In genomic region chr16:35890645-35891044, GRCm38 (mm10) we compare ENCODE assay signal across 17 mouse cellular contexts. TPM values are rescaled to one million over a fixed set of nuclear protein-coding genes. Genes with fewer than 3 reads are reported as not detected.
DNase-seq lines count a peak whose midpoint lies in the region; ATAC-seq and TF ChIP-seq lines count a peak whose summit lies in the region.
"Had no signal": no experiment of that assay in that cellular context is flagged by ENCODE, and none has a peak within 500 bp of the region (broad histone marks: within the 10 kb centered on the region; RNA-seq: fewer than 3 reads in every experiment).

No protein-coding gene starts in this region.

- TF ChIP-seq EP300 in heart, adult 2 months (IDR thresholded peaks at IDR 0.05; ENCODE audit: insufficient read depth, low read depth, low read length): no peak

- DNase-seq in heart, adult 2 months: no peak
- DNase-seq in heart, postnatal 14 days: no peak
- peak; percentile 34 for DNase-seq in midbrain, embryonic 14.5 days
- peak; percentile 64 for DNase-seq in R1 (ENCODE audit: low read depth, low spot score)
- DNase-seq in splenic B cell, adult 2 months (ENCODE audit: low read depth, low spot score): peak; percentile 39
- no peak for DNase-seq in layer of hippocampus, postnatal 36 days
- DNase-seq: gastrocnemius, postnatal 14 days; lung, postnatal 4 days; right cerebral cortex, adult 18-20 months had no signal

- no peaks in the 10 kb centered on the region for H3K79me2 ChIP-seq in heart, adult 2 months (replicated peaks; ENCODE audit: control insufficient read depth, insufficient read depth, low read length)

- H3K9ac ChIP-seq in heart, adult 2 months (ENCODE audit: low read depth, low read length): no peak overlapping the region
- no peak overlapping the region for H3K9ac ChIP-seq in midbrain, embryonic 14.5 days (replicated peaks; ENCODE audit: low read length)
- H3K9ac ChIP-seq in midbrain, embryonic 15.5 days: no peak overlapping the region
- H3K9ac ChIP-seq: forebrain, embryonic 12.5 days; heart, embryonic 15.5 days; stomach, embryonic 15.5 days had no signal

- H3K27ac ChIP-seq in heart, adult 2 months: no peak overlapping the region
- no peak overlapping the region for H3K27ac ChIP-seq in midbrain, embryonic 14.5 days (replicated peaks; ENCODE audit: low read depth, low read length)
- H3K27ac ChIP-seq in midbrain, embryonic 15.5 days: no peak overlapping the region
- H3K27ac ChIP-seq: embryonic facial prominence, embryonic 10.5 days; forebrain, embryonic 12.5 days; heart, embryonic 15.5 days; limb, embryonic 10.5 days; stomach, embryonic 15.5 days had no signal

- H3K36me3 ChIP-seq in heart, adult 2 months (ENCODE audit: control insufficient read depth, insufficient read depth, low read length): no peaks in the 10 kb centered on the region
- H3K36me3 ChIP-seq in midbrain, embryonic 14.5 days (ENCODE audit: control insufficient read depth, insufficient read depth, low read length): no peaks in the 10 kb centered on the region
- H3K36me3 ChIP-seq in midbrain, embryonic 15.5 days (replicated peaks): no peaks in the 10 kb centered on the region
- H3K36me3 ChIP-seq in splenic B cell, adult 2 months (ENCODE audit: control insufficient read depth, insufficient read depth, low read length, poor library complexity, severe bottlenecking): no peaks in the 10 kb centered on the region
- H3K36me3 ChIP-seq: embryonic facial prominence, embryonic 10.5 days; forebrain, embryonic 12.5 days; heart, embryonic 15.5 days; limb, embryonic 10.5 days; stomach, embryonic 15.5 days had no signal

- ATAC-seq in midbrain, embryonic 14.5 days (ENCODE audit: low FRiP score, low TSS enrichment): no peak
- no peak for ATAC-seq in midbrain, embryonic 15.5 days (replicated peaks)
- no peak for ATAC-seq in activated CD4-positive, CD25-positive, alpha-beta regulatory T cell, adult 4 months
- ATAC-seq: inflammation-experienced regulatory T-cells, adult 6 months had no signal

- TF ChIP-seq CTCF in heart, adult 2 months (IDR thresholded peaks at IDR 0.05): peak; percentile 52

- no peaks in the 10 kb centered on the region for H3K9me3 ChIP-seq in midbrain, embryonic 14.5 days (ENCODE audit: control insufficient read depth, low read length)
- no peaks in the 10 kb centered on the region for H3K9me3 ChIP-seq in midbrain, embryonic 15.5 days
- H3K9me3 ChIP-seq: embryonic facial prominence, embryonic 10.5 days; forebrain, embryonic 12.5 days; heart, embryonic 15.5 days; limb, embryonic 10.5 days; stomach, embryonic 15.5 days had no signal

- H3K4me1 ChIP-seq in heart, adult 2 months (ENCODE audit: control insufficient read depth, insufficient read depth, low read length): no peaks in the 10 kb centered on the region
- H3K4me1 ChIP-seq in midbrain, embryonic 14.5 days (ENCODE audit: control insufficient read depth, insufficient read depth, low read length): no peaks in the 10 kb centered on the region
- H3K4me1 ChIP-seq in midbrain, embryonic 15.5 days: no peaks in the 10 kb centered on the region
- H3K4me1 ChIP-seq: embryonic facial prominence, embryonic 10.5 days; forebrain, embryonic 12.5 days; heart, embryonic 15.5 days; limb, embryonic 10.5 days; stomach, embryonic 15.5 days had no signal

- no peak overlapping the region for H3K4me2 ChIP-seq in midbrain, embryonic 14.5 days (ENCODE audit: low read length)
- H3K4me2 ChIP-seq in midbrain, embryonic 15.5 days: no peak overlapping the region
- H3K4me2 ChIP-seq: forebrain, embryonic 12.5 days; heart, embryonic 15.5 days; stomach, embryonic 15.5 days had no signal

- TF ChIP-seq POLR2A in heart, adult 2 months (IDR thresholded peaks at IDR 0.05; ENCODE audit: insufficient read depth, low read depth, low read length): no peak

- 79% methylated on average over 3 of the region's 3 CpGs for WGBS in heart, adult 2 months
- WGBS in midbrain, embryonic 14.5 days: 66% methylated on average over 3 of the region's 3 CpGs
- 76% methylated on average over 3 of the region's 3 CpGs for WGBS in midbrain, embryonic 15.5 days

- H3K4me3 ChIP-seq in heart, adult 2 months: no peak overlapping the region
- H3K4me3 ChIP-seq in midbrain, embryonic 14.5 days (replicated peaks; ENCODE audit: low read depth, low read length): no peak overlapping the region
- H3K4me3 ChIP-seq in midbrain, embryonic 15.5 days: no peak overlapping the region
- H3K4me3 ChIP-seq: embryonic facial prominence, embryonic 10.5 days; forebrain, embryonic 12.5 days; heart, embryonic 15.5 days; limb, embryonic 10.5 days; stomach, embryonic 15.5 days had no signal

- H3K27me3 ChIP-seq in heart, adult 2 months (ENCODE audit: control insufficient read depth, insufficient read depth, low read length): no peaks in the 10 kb centered on the region
- H3K27me3 ChIP-seq in midbrain, embryonic 14.5 days (ENCODE audit: control insufficient read depth, insufficient read depth, low read length): no peaks in the 10 kb centered on the region
- no peaks in the 10 kb centered on the region for H3K27me3 ChIP-seq in midbrain, embryonic 15.5 days (replicated peaks)
- no peaks in the 10 kb centered on the region for H3K27me3 ChIP-seq in splenic B cell, adult 2 months (ENCODE audit: control insufficient read depth, insufficient read depth, low read length, poor library complexity, severe bottlenecking)
- H3K27me3 ChIP-seq: forebrain, embryonic 12.5 days; heart, embryonic 15.5 days; stomach, embryonic 15.5 days had no signal

- intact Hi-C loops in heart, adult 2 months (cut with DNase I): no loop called here
- intact Hi-C loops in heart, postnatal 14 days (cut with DNase I): no loop called here

RNA-seq across cellular contexts. Expression of gene Parp14, which starts 19.3 kb away (rescaled TPM):
- total RNA-seq in heart, adult 2 months (2021): 10 to 100 TPM in 1 of 2 experiments, 1 to 10 TPM in 1; 9.9 to 11.3 TPM
- polyA plus RNA-seq in heart, adult 2 months (2012; rRNA removed): 3.8 and 5.9 TPM in 2 replicates
- 10 to 100 TPM in 1 of 2 experiments, 1 to 10 TPM in 1; 9.8 to 10.0 TPM for total RNA-seq in heart, postnatal 14 days (2021)
- 0.09 and 0.62 TPM in 2 replicates for polyA plus RNA-seq in midbrain, embryonic 14.5 days (2014; fragmentation: Nextera tagmentation; extraction: Ambion mirVana)
- 0.49 and 0.72 TPM in 2 replicates for polyA plus RNA-seq in midbrain, embryonic 15.5 days (2015; fragmentation: Nextera tagmentation; extraction: Ambion mirVana)
- 10 to 100 TPM; 38.7 to 42.6 TPM for polyA plus RNA-seq in activated CD4-positive, CD25-positive, alpha-beta regulatory T cell, adult 4 months (2017; shearing (Covaris generic))
- total RNA-seq in layer of hippocampus, postnatal 36 days (2021): 1 to 10 TPM; 1.3 to 1.9 TPM

RNA-seq across cellular contexts. Expression of gene Parp9, which starts 47.6 kb away (rescaled TPM):
- 1 to 10 TPM; 9.3 to 9.8 TPM for total RNA-seq in heart, adult 2 months (2021)
- polyA plus RNA-seq in heart, adult 2 months (2012; rRNA removed): 6.5 and 11.1 TPM in 2 replicates
- 10 to 100 TPM; 11.5 to 13.0 TPM for total RNA-seq in heart, postnatal 14 days (2021)
- 0.30 and 3.3 TPM in 2 replicates for polyA plus RNA-seq in midbrain, embryonic 14.5 days (2014; fragmentation: Nextera tagmentation; extraction: Ambion mirVana)
- polyA plus RNA-seq in midbrain, embryonic 15.5 days (2015; fragmentation: Nextera tagmentation; extraction: Ambion mirVana): 1.8 and 2.6 TPM in 2 replicates
- 10 to 100 TPM; 83.1 to 86.9 TPM for polyA plus RNA-seq in activated CD4-positive, CD25-positive, alpha-beta regulatory T cell, adult 4 months (2017; shearing (Covaris generic))
- 1 to 10 TPM; 3.2 to 3.3 TPM for total RNA-seq in layer of hippocampus, postnatal 36 days (2021)

RNA-seq across cellular contexts. Expression of gene Dtx3l, which starts 48.3 kb away (rescaled TPM):
- 1 to 10 TPM; 8.6 to 8.9 TPM for total RNA-seq in heart, adult 2 months (2021)
- 5.9 and 8.9 TPM in 2 replicates for polyA plus RNA-seq in heart, adult 2 months (2012; rRNA removed)
- 1 to 10 TPM; 9.4 to 9.9 TPM for total RNA-seq in heart, postnatal 14 days (2021)
- polyA plus RNA-seq in midbrain, embryonic 14.5 days (2014; fragmentation: Nextera tagmentation; extraction: Ambion mirVana): 0.55 and 2.8 TPM in 2 replicates
- 1.5 and 1.8 TPM in 2 replicates for polyA plus RNA-seq in midbrain, embryonic 15.5 days (2015; fragmentation: Nextera tagmentation; extraction: Ambion mirVana)
- 10 to 100 TPM; 61.6 to 62.8 TPM for polyA plus RNA-seq in activated CD4-positive, CD25-positive, alpha-beta regulatory T cell, adult 4 months (2017; shearing (Covaris generic))
- total RNA-seq in layer of hippocampus, postnatal 36 days (2021): 1 to 10 TPM; 4.3 to 4.4 TPM

Comparison
In these comparisons a context has a peak if more than half of its experiments do, and no peak if none do; other contexts are left out.
1. DNase-seq: peak in midbrain, embryonic 14.5 days (single experiment), R1 (single experiment) and splenic B cell, adult 2 months (single experiment); none in heart, adult 2 months (0 of 2), heart, postnatal 14 days (0 of 2) and layer of hippocampus, postnatal 36 days (0 of 2).